Mouse (Mus musculus) CH12.LX (cell line): Measurements from ENCODE around the gene Tusc2. TPM values are rescaled to one million over a fixed set of nuclear protein-coding genes. Genes with fewer than 3 reads are reported as not detected.

Experiments
- DNase-seq: peaks from one replicate; pipeline ENCODE4 v3.0.0-alpha.2; 2013; ENCODE audit errors: extremely low read depth
- H3K27ac ChIP-seq: 2 replicates; pipeline ENCODE4 v1.5.1; 2012; ENCODE audit warnings: low read depth, mild to moderate bottlenecking, control low read depth, moderate library complexity; ENCODE audit not compliant: insufficient read depth
- H3K27me3 ChIP-seq: replicated peaks from 2 replicates; pipeline ENCODE3; 2012; ENCODE audit warnings: inconsistent platforms
- H3K36me3 ChIP-seq, 2 experiments: replicated peaks in 1 of 2; 2 replicates each; pipeline versions ENCODE3 to v1.6.1; 2012; ENCODE audit warnings: inconsistent platforms in 1 of 2, low read length in 1 of 2, mild to moderate bottlenecking in 1 of 2, mixed read lengths in 1 of 2, moderate library complexity in 1 of 2; ENCODE audit not compliant: control insufficient read depth in 1 of 2, insufficient read depth in 1 of 2
- H3K4me1 ChIP-seq, 2 experiments: 2 replicates each; pipeline ENCODE4 v1.6.1; 2012; ENCODE audit warnings: inconsistent platforms in 1 of 2, moderate library complexity in 1 of 2; ENCODE audit not compliant: insufficient read depth in 2 of 2, control insufficient read depth in 1 of 2
- H3K4me2 ChIP-seq: 2 replicates; pipeline ENCODE4 v1.6.1; 2012; ENCODE audit warnings: low read depth, mild to moderate bottlenecking, control low read depth; ENCODE audit not compliant: poor library complexity, insufficient read depth, severe bottlenecking
- H3K4me3 ChIP-seq, 3 experiments: fragments of 150-350 bp in 1 of 3; sonication (generic) in 1 of 3; replicated peaks in 1 of 3; 2 replicates each; pipeline versions ENCODE3 to v1.5.1; 2011 to 2012; ENCODE audit warnings: low read depth in 2 of 3, low read length in 2 of 3, mild to moderate bottlenecking in 2 of 3, moderate library complexity in 2 of 3, control low read depth in 1 of 3, improper control_type of control experiment in 1 of 3, inconsistent platforms in 1 of 3, mixed read lengths in 1 of 3; ENCODE audit not compliant: poor library complexity in 1 of 3
- H3K79me2 ChIP-seq: replicated peaks from 2 replicates; pipeline ENCODE4 v1.6.1; 2012; ENCODE audit warnings: mild to moderate bottlenecking, moderate library complexity; ENCODE audit not compliant: control insufficient read depth, poor library complexity, insufficient read depth, severe bottlenecking; ENCODE audit errors: extremely low read depth
- H3K9ac ChIP-seq: 2 replicates; pipeline ENCODE4 v1.6.1; 2012; ENCODE audit warnings: low read depth, mild to moderate bottlenecking, control low read depth, moderate library complexity; ENCODE audit not compliant: insufficient read depth
- H3K9me3 ChIP-seq: replicated peaks from 2 replicates; pipeline ENCODE3; 2012; ENCODE audit warnings: low read length, inconsistent platforms, mixed read lengths
- CHD2 ChIP-seq: IDR thresholded peaks from 2 replicates; pipeline ENCODE4 v1.6.1; 2011; ENCODE audit warnings: low read length, improper control_type of control experiment
- CTCF ChIP-seq, 2 experiments: IDR thresholded peaks in 1 of 2; conservative IDR thresholded peaks in 1 of 2; 2 replicates each; pipeline ENCODE4 v1.5.1; 2011 to 2012; ENCODE audit warnings: low read depth in 2 of 2, low read length in 2 of 2, improper control_type of control experiment in 1 of 2, inconsistent platforms in 1 of 2, mild to moderate bottlenecking in 1 of 2, moderate library complexity in 1 of 2
- E2F4 ChIP-seq: IDR thresholded peaks from 2 replicates; pipeline ENCODE4 v1.6.1; 2011; ENCODE audit warnings: low read depth, low read length, improper control_type of control experiment; ENCODE audit not compliant: insufficient replicate concordance
- ELF1 ChIP-seq: IDR thresholded peaks from 2 replicates; pipeline ENCODE4 v1.6.1; 2014; ENCODE audit warnings: low read depth, mild to moderate bottlenecking, inconsistent platforms, low read length, improper control_type of control experiment
- EP300 ChIP-seq: IDR thresholded peaks from 2 replicates; pipeline ENCODE4 v1.6.1; 2011; ENCODE audit warnings: low read length, improper control_type of control experiment
- GABPA ChIP-seq: IDR thresholded peaks from 2 replicates; pipeline ENCODE4 v1.6.1; 2012; ENCODE audit warnings: low read depth, low read length, improper control_type of control experiment, inconsistent platforms; ENCODE audit not compliant: insufficient replicate concordance
- HCFC1 ChIP-seq: IDR thresholded peaks from 2 replicates; pipeline ENCODE4 v1.6.1; 2012; ENCODE audit warnings: low read depth, mild to moderate bottlenecking, inconsistent platforms, low read length, improper control_type of control experiment
- IRF4 ChIP-seq: IDR thresholded peaks from 2 replicates; pipeline ENCODE4 v1.6.1; 2014; ENCODE audit warnings: low read depth, mild to moderate bottlenecking, inconsistent platforms, low read length, improper control_type of control experiment
- JUN ChIP-seq: IDR thresholded peaks from 2 replicates; pipeline ENCODE4 v1.6.1; 2011; ENCODE audit warnings: low read depth, mild to moderate bottlenecking, low read length, improper control_type of control experiment, moderate library complexity; ENCODE audit not compliant: insufficient read depth
- JUND ChIP-seq: conservative IDR thresholded peaks from 2 replicates; pipeline ENCODE4 v1.6.1; 2011; ENCODE audit warnings: low read depth, low read length, improper control_type of control experiment
- KAT2A ChIP-seq: IDR thresholded peaks from 2 replicates; pipeline ENCODE4 v1.6.1; 2012; ENCODE audit warnings: low read length, improper control_type of control experiment, inconsistent platforms; ENCODE audit not compliant: insufficient replicate concordance
- MAZ ChIP-seq: IDR thresholded peaks from 2 replicates; pipeline ENCODE4 v1.6.1; 2012; ENCODE audit warnings: low read depth, mild to moderate bottlenecking, inconsistent platforms, low read length, improper control_type of control experiment, moderate library complexity
- MEF2A ChIP-seq: IDR thresholded peaks from 2 replicates; pipeline ENCODE4 v1.6.1; 2014; ENCODE audit warnings: low read depth, mild to moderate bottlenecking, inconsistent platforms, low read length, improper control_type of control experiment, borderline replicate concordance
- MXI1 ChIP-seq: IDR thresholded peaks from 2 replicates; pipeline ENCODE4 v1.6.1; 2011; ENCODE audit warnings: mild to moderate bottlenecking, low read depth, low read length, improper control_type of control experiment
- MYC ChIP-seq: IDR thresholded peaks from 2 replicates; pipeline ENCODE4 v1.6.1; 2011; ENCODE audit warnings: low read depth, mild to moderate bottlenecking, improper control_type of control experiment, low read length
- NELFE ChIP-seq: IDR thresholded peaks from 2 replicates; pipeline ENCODE4 v1.6.1; 2011; ENCODE audit warnings: low read depth, low read length, improper control_type of control experiment
- NRF1 ChIP-seq: IDR thresholded peaks from 2 replicates; pipeline ENCODE4 v1.6.1; 2014; ENCODE audit warnings: low read depth, mild to moderate bottlenecking, inconsistent platforms, low read length, improper control_type of control experiment, moderate library complexity
- PAX5 ChIP-seq: IDR thresholded peaks from 2 replicates; pipeline ENCODE4 v1.6.1; 2012; ENCODE audit warnings: low read length, inconsistent platforms, mixed read lengths
- POLR2A ChIP-seq: IDR thresholded peaks from 2 replicates; pipeline ENCODE4 v1.6.1; 2011; ENCODE audit warnings: low read depth, mild to moderate bottlenecking, improper control_type of control experiment, low read length
- RAD21 ChIP-seq: IDR thresholded peaks from 2 replicates; pipeline ENCODE4 v1.6.1; 2011; ENCODE audit warnings: low read depth, mild to moderate bottlenecking, low read length, improper control_type of control experiment, moderate library complexity
- SIN3A ChIP-seq: IDR thresholded peaks from 2 replicates; pipeline ENCODE4 v1.6.1; 2012; ENCODE audit warnings: low read length, improper control_type of control experiment, inconsistent platforms
- SMC3 ChIP-seq: IDR thresholded peaks from 2 replicates; pipeline ENCODE4 v1.6.1; 2011; ENCODE audit warnings: low read depth, low read length, improper control_type of control experiment
- TBP ChIP-seq: conservative IDR thresholded peaks from 2 replicates; pipeline ENCODE4 v1.6.1; 2011; ENCODE audit warnings: low read depth, low read length, improper control_type of control experiment
- TCF12 ChIP-seq: IDR thresholded peaks from 2 replicates; pipeline ENCODE4 v1.6.1; 2014; ENCODE audit warnings: low read depth, mild to moderate bottlenecking, inconsistent platforms, low read length, improper control_type of control experiment
- USF1 ChIP-seq: IDR thresholded peaks from 2 replicates; pipeline ENCODE4 v1.6.1; 2014; ENCODE audit warnings: low read depth, mild to moderate bottlenecking, inconsistent platforms, low read length, improper control_type of control experiment
- USF2 ChIP-seq: conservative IDR thresholded peaks from 2 replicates; pipeline ENCODE4 v1.6.1; 2011; ENCODE audit warnings: low read depth, low read length, improper control_type of control experiment
- ZKSCAN1 ChIP-seq: IDR thresholded peaks from 2 replicates; pipeline ENCODE4 v1.6.1; 2012; ENCODE audit warnings: low read depth, inconsistent platforms, low read length, improper control_type of control experiment, borderline replicate concordance
- ZMIZ1 ChIP-seq: IDR thresholded peaks from 2 replicates; pipeline ENCODE4 v1.6.1; 2012; ENCODE audit warnings: low read depth, mild to moderate bottlenecking, inconsistent platforms, low read length, improper control_type of control experiment
- ZNF384 ChIP-seq: IDR thresholded peaks from 2 replicates; pipeline ENCODE4 v1.6.1; 2012; ENCODE audit warnings: low read depth, low read length, improper control_type of control experiment, inconsistent platforms
- dilution Hi-C: fragments of 300-500 bp; cut with MboI; formaldehyde crosslinking; loops from 2 replicates; pipeline ENCODE4 v1.14.3; 2020; ENCODE audit warnings: low sequenced_read_pairs; ENCODE audit not compliant: extremely low pct_unique_long_range_greater_than_20kb, extremely low pct_ligation_motif_present
- in situ Hi-C: fragments of 300-500 bp; cut with MboI; formaldehyde crosslinking; loops from 3 replicates; pipeline ENCODE4 v1.14.3; 2019; ENCODE audit warnings: low sequenced_read_pairs, low pct_ligation_motif_present, low pct_unique_long_range_greater_than_20kb, mixed read lengths
- polyA plus RNA-seq: library from polyadenylated mRNA; unstranded; fragments of >175 nt; gene quantifications from 2 replicates; pipeline ENCODE4 v1.2.1, GENCODE M21; 2012; ENCODE audit warnings: low read depth; ENCODE audit not compliant: insufficient read length
- total RNA-seq, 2 experiments: library from RNA; depleted of rRNA; stranded (reverse); fragments of 300-350 nt in 1 of 2; fragments of >200 nt in 1 of 2; gene quantifications; 2 replicates each; pipeline ENCODE4 v1.2.3; 2012 to 2014

Gene Tusc2
- total and polyA plus RNA-seq, 3 experiments = 23.0 to 39.2 (median 33.3) TPM

- H3K27me3 ChIP-seq = peaks cover 82% of the 10 kb centered on the region
- no peak for DNase-seq
- no peak overlapping the region for H3K27ac ChIP-seq
- H3K4me3 ChIP-seq = no peak overlapping the region
- dilution Hi-C loops (no loop called here), in situ Hi-C loops (no loop called here)
- H3K9me3 ChIP-seq = peaks cover 3% of the 10 kb centered on the region
- H3K36me3 ChIP-seq = no peaks in the 10 kb centered on the region
- no peaks in the 10 kb centered on the region for H3K79me2 ChIP-seq
- H3K9ac ChIP-seq = no peak overlapping the region
- no peak overlapping the region for H3K4me2 ChIP-seq
- TF ChIP-seq POLR2A (no peak), E2F4 (no peak), ZKSCAN1 (no peak), MEF2A (no peak), RAD21 (no peak), ZMIZ1 (no peak), USF2 (no peak), EP300 (no peak)
- peaks cover 0 to 7% of the 10 kb centered on the region in 2 experiments; a peak in 2 of 4 replicates for H3K4me1 ChIP-seq
Observed at GRCm38 (mm10) chr9:107526198-107527026, 36.6 kb upstream of the Tusc2 start.

DNA sequence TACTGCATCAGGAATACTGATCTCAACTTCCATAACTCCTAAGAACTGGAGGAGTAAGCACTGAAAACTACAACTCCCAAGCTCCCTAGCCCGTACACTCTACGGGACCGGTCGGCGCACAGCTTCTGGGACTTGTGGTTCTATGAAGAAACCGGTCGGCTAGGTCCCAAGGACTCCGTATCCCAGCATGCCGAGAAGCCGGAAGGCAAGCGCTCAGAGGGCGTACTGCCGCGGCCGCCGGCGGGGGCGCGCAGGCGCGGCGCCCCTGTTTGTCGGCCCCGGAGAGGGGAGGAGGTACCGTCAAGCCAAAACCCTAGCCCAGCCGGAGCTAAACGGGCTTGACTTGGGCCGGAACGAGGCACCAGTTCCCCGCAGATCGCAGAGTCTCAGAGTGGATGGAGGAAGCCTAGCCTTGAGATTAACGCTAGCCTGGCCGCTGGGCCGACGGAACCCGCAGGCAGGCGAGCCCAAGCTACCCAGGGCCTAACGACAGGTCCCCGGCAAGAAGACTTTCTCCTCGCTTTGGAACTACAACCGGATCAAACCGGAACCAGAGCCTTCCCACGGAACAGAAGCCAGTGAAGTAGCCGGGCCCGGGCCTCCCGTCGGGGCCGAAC, 29.2 kb upstream of the Tusc2 start, which contains the start of gene Tmem115:
TSS of gene Tmem115 (plus strand) at position 155 of the 617 bp plus-strand sequence.
- peak; percentile 94 for DNase-seq
- H3K36me3 ChIP-seq = peaks cover 16 to 25% of the 10 kb centered on the region in 2 experiments
- H3K9me3 ChIP-seq = no peaks in the 10 kb centered on the region
- H3K27ac ChIP-seq = peak within 1 kb of the TSS; percentile 49
- in situ Hi-C loops (no loop called here), dilution Hi-C loops (no loop called here)
- peaks cover 36% of the 10 kb centered on the region for H3K79me2 ChIP-seq
- peak within 1 kb of the TSS; percentile 77 for H3K9ac ChIP-seq
- H3K4me1 ChIP-seq = peaks cover 10 to 32% of the 10 kb centered on the region in 2 experiments
- H3K4me3 ChIP-seq = peak within 1 kb of the TSS; percentile 86 to 95 (median 93)
- H3K4me2 ChIP-seq = peak within 1 kb of the TSS; percentile 93
- peaks cover 18% of the 10 kb centered on the region for H3K27me3 ChIP-seq
- TF ChIP-seq USF1 (no peak), MXI1 (peak; percentile 75), GABPA (peak; percentile 91; the same call in 1 of the 2 replicates), SMC3 (no peak), MEF2A (no peak; the same call in 1 of the 2 replicates), ZNF384 (no peak), IRF4 (peak; percentile 12; the same call in 1 of the 2 replicates), MAZ (no peak), JUND (no peak), CTCF (conservative IDR thresholded peaks at IDR 0.05 in 1 of 2, IDR thresholded peaks at IDR 0.05 in 1 of 2; ENCODE audit: low read depth in 2 of 2, low read length in 2 of 2) (no peak), POLR2A (peak; percentile 78), JUN (no peak), HCFC1 (peak; percentile 99), MYC (0 out of 2 replicates have a peak, but pooled peaks have one; percentile 41), TCF12 (peak; percentile 59), NRF1 (peak; percentile 93), ZMIZ1 (no peak; the same call in 1 of the 2 replicates), CHD2 (no peak), TBP (0 out of 2 replicates have a peak, but pooled peaks have one; percentile 9), E2F4 (no peak), USF2 (no peak), SIN3A (peak; percentile 69), ELF1 (peak; percentile 98), KAT2A (peak; percentile 99), PAX5 (no peak), NELFE (peak; percentile 76), EP300 (no peak)
